Mouse (Mus musculus): Measurements from ENCODE around the gene Shisa5. TPM values are rescaled to one million over a fixed set of nuclear protein-coding genes. Genes with fewer than 3 reads are reported as not detected.

Shisa5 gene
- polyA plus RNA-seq, 1 experiment from 2014 or later = 42.4 TPM

- Histone ChIP-seq H3K4me3 (peak overlapping the region; percentile 77), H3K9ac (replicated peaks) (peak overlapping the region; percentile 96), H3K27ac (replicated peaks) (peak overlapping the region; percentile 100), H3K4me1 (peaks cover 51% of the 10 kb centered on the region), H3K27me3 (no peaks in the 10 kb centered on the region), H3K4me2 (replicated peaks) (peak overlapping the region; percentile 84), H3K9me3 (no peaks in the 10 kb centered on the region), H3K36me3 (peaks cover 43% of the 10 kb centered on the region)
- no peak for ATAC-seq (ENCODE audit: low FRiP score, low read depth)
- 51% methylated on average over 5 of the region's 5 CpGs for WGBS
Observed at GRCm38 (mm10) chr9:109097831-109098230, 59.5 kb downstream of the Shisa5 start.

- 88% methylated on average over 8 of the region's 8 CpGs for WGBS
Observed at GRCm38 (mm10) chr9:109098366-109098765, 60.0 kb downstream of the Shisa5 start.

GRCm38 (mm10) chr9:109098969-109099368, 60.6 kb downstream of the Shisa5 start:
- no peak overlapping the region for H3K27ac ChIP-seq (replicated peaks)
- peaks cover 47% of the 10 kb centered on the region for H3K4me1 ChIP-seq
- peak overlapping the region; percentile 11; the same call in 1 of the 2 replicates for H3K9ac ChIP-seq (replicated peaks)
- peaks cover 54% of the 10 kb centered on the region for H3K36me3 ChIP-seq
- no peak for ATAC-seq (ENCODE audit: low FRiP score, low read depth)
- H3K4me2 ChIP-seq (replicated peaks) = peak overlapping the region; percentile 84
- no peaks in the 10 kb centered on the region for H3K9me3 ChIP-seq
- no peaks in the 10 kb centered on the region for H3K27me3 ChIP-seq
- 0 out of 2 replicates have a peak overlapping the region, but pooled peaks have one; percentile 6 for H3K4me3 ChIP-seq
- WGBS = 71% methylated on average over 6 of the region's 6 CpGs

More at GRCm38 (mm10) chr9:109098366-109098765, 60.0 kb downstream of the Shisa5 start:
- Histone ChIP-seq H3K9ac (replicated peaks) (peak overlapping the region; percentile 96; the same call in 1 of the 2 replicates), H3K36me3 (peaks cover 48% of the 10 kb centered on the region), H3K4me3 (peak overlapping the region; percentile 77; the same call in 1 of the 2 replicates), H3K9me3 (no peaks in the 10 kb centered on the region), H3K27ac (replicated peaks) (no peak overlapping the region), H3K27me3 (no peaks in the 10 kb centered on the region), H3K4me2 (replicated peaks) (peak overlapping the region; percentile 84), H3K4me1 (peaks cover 51% of the 10 kb centered on the region)
- ATAC-seq (ENCODE audit: low FRiP score, low read depth) = no peak

- Histone ChIP-seq H3K27me3 (no peaks in the 10 kb centered on the region), H3K4me3 (no peak overlapping the region), H3K9me3 (no peaks in the 10 kb centered on the region), H3K4me1 (peaks cover 42% of the 10 kb centered on the region), H3K4me2 (replicated peaks) (no peak overlapping the region), H3K9ac (replicated peaks) (no peak overlapping the region), H3K27ac (replicated peaks) (no peak overlapping the region), H3K36me3 (peaks cover 68% of the 10 kb centered on the region)
- 92% methylated on average over 20 of the region's 20 CpGs for WGBS
- no peak for ATAC-seq (ENCODE audit: low FRiP score, low read depth)
Observed at GRCm38 (mm10) chr9:109100307-109100928, 62.1 kb downstream of the Shisa5 start.

- Histone ChIP-seq H3K4me2 (replicated peaks) (no peak overlapping the region), H3K36me3 (peaks cover 84% of the 10 kb centered on the region), H3K4me3 (no peak overlapping the region), H3K27ac (replicated peaks) (no peak overlapping the region), H3K4me1 (peaks cover 39% of the 10 kb centered on the region), H3K9ac (replicated peaks) (no peak overlapping the region), H3K9me3 (no peaks in the 10 kb centered on the region), H3K27me3 (no peaks in the 10 kb centered on the region)
- WGBS = 92% methylated on average over 5 of the region's 5 CpGs
- ATAC-seq (ENCODE audit: low FRiP score, low read depth) = no peak
Observed at GRCm38 (mm10) chr9:109101933-109102445, 63.6 kb downstream of the Shisa5 start.

- ATAC-seq (ENCODE audit: low FRiP score, low read depth) = no peak
- Histone ChIP-seq H3K4me3 (no peak overlapping the region), H3K4me2 (replicated peaks) (no peak overlapping the region), H3K27me3 (no peaks in the 10 kb centered on the region), H3K27ac (replicated peaks) (no peak overlapping the region), H3K9ac (replicated peaks) (no peak overlapping the region), H3K9me3 (no peaks in the 10 kb centered on the region), H3K36me3 (peaks cover 89% of the 10 kb centered on the region), H3K4me1 (peaks cover 33% of the 10 kb centered on the region)
- WGBS = 97% methylated on average over 3 of the region's 3 CpGs
Observed at GRCm38 (mm10) chr9:109102541-109102940, 64.2 kb downstream of the Shisa5 start.

GRCm38 (mm10) chr9:109103250-109103649, 64.9 kb downstream of the Shisa5 start:
- Histone ChIP-seq H3K27me3 (no peaks in the 10 kb centered on the region), H3K4me1 (peaks cover 26% of the 10 kb centered on the region), H3K4me3 (no peak overlapping the region), H3K4me2 (replicated peaks) (no peak overlapping the region), H3K27ac (replicated peaks) (no peak overlapping the region), H3K9ac (replicated peaks) (no peak overlapping the region), H3K9me3 (no peaks in the 10 kb centered on the region), H3K36me3 (peaks cover 97% of the 10 kb centered on the region)
- 76% methylated on average over 7 of the region's 7 CpGs for WGBS
- no peak for ATAC-seq (ENCODE audit: low FRiP score, low read depth)

GRCm38 (mm10) chr9:109104083-109104482, 65.7 kb downstream of the Shisa5 start:
- H3K27ac ChIP-seq (replicated peaks) = no peak overlapping the region
- H3K4me2 ChIP-seq (replicated peaks) = no peak overlapping the region
- 93% methylated on average over 9 of the region's 9 CpGs for WGBS
- ATAC-seq (ENCODE audit: low FRiP score, low read depth) = no peak
- peaks cover 100% of the 10 kb centered on the region for H3K36me3 ChIP-seq
- peaks cover 18% of the 10 kb centered on the region for H3K4me1 ChIP-seq
- H3K27me3 ChIP-seq = no peaks in the 10 kb centered on the region
- H3K9me3 ChIP-seq = no peaks in the 10 kb centered on the region
- H3K4me3 ChIP-seq = no peak overlapping the region
- no peak overlapping the region for H3K9ac ChIP-seq (replicated peaks)

GRCm38 (mm10) chr9:109105011-109105410, 66.6 kb downstream of the Shisa5 start:
- H3K4me1 ChIP-seq = peaks cover 13% of the 10 kb centered on the region; the same call in 1 of the 2 replicates
- no peak overlapping the region for H3K27ac ChIP-seq (replicated peaks)
- 0 out of 2 replicates have a peak, but pooled peaks have one; percentile 4 for ATAC-seq (ENCODE audit: low FRiP score, low read depth)
- no peaks in the 10 kb centered on the region for H3K27me3 ChIP-seq
- peaks cover 100% of the 10 kb centered on the region for H3K36me3 ChIP-seq
- no peak overlapping the region for H3K9ac ChIP-seq (replicated peaks)
- no peak overlapping the region for H3K4me2 ChIP-seq (replicated peaks)
- 83% methylated on average over 12 of the region's 12 CpGs for WGBS
- H3K9me3 ChIP-seq = no peaks in the 10 kb centered on the region
- H3K4me3 ChIP-seq = no peak overlapping the region

GRCm38 (mm10) chr9:109105648-109106047, 67.3 kb downstream of the Shisa5 start:
- Histone ChIP-seq H3K4me1 (peaks cover 7% of the 10 kb centered on the region; the same call in 1 of the 2 replicates), H3K27ac (replicated peaks) (no peak overlapping the region), H3K4me3 (no peak overlapping the region), H3K9ac (replicated peaks) (no peak overlapping the region), H3K36me3 (peaks cover 100% of the 10 kb centered on the region), H3K4me2 (replicated peaks) (no peak overlapping the region), H3K27me3 (no peaks in the 10 kb centered on the region), H3K9me3 (no peaks in the 10 kb centered on the region)
- no peak for ATAC-seq (ENCODE audit: low FRiP score, low read depth)
- WGBS = 95% methylated on average over 12 of the region's 12 CpGs

GRCm38 (mm10) chr9:109107341-109107740, 69.0 kb downstream of the Shisa5 start:
- Histone ChIP-seq H3K36me3 (peaks cover 100% of the 10 kb centered on the region), H3K9me3 (no peaks in the 10 kb centered on the region), H3K4me3 (no peak overlapping the region), H3K9ac (replicated peaks) (no peak overlapping the region), H3K4me1 (peaks cover 3% of the 10 kb centered on the region; the same call in 1 of the 2 replicates), H3K27me3 (no peaks in the 10 kb centered on the region), H3K4me2 (replicated peaks) (no peak overlapping the region), H3K27ac (replicated peaks) (no peak overlapping the region)
- no peak for ATAC-seq (ENCODE audit: low FRiP score, low read depth)
- 84% methylated on average over 6 of the region's 6 CpGs for WGBS

All from midbrain, embryonic 12.5 days (tissue).